Mouse (Mus musculus) lung, postnatal 14 days (tissue): ENCODE results near the gene Med7.

ENCODE experiments used
- DNase-seq: peaks from one replicate; pipeline ENCODE4 v3.0.0; 2021

Med7 gene

GRCm38 (mm10) chr11:46431129-46431528 lies 5.6 kb upstream of the Med7 start:
- DNase-seq: peak; percentile 84

- DNase-seq: no peak
Observed at GRCm38 (mm10) chr11:46435363-46435762, 1.4 kb upstream of the Med7 start.

GRCm38 (mm10) chr11:46437459-46438000 lies 805 bp downstream of the Med7 start:
- DNase-seq: no peak

- DNase-seq: no peak
Observed at GRCm38 (mm10) chr11:46439005-46439543, 2.3 kb downstream of the Med7 start.

GRCm38 (mm10) chr11:46441774-46442173 lies 5.0 kb downstream of the Med7 start:
- DNase-seq: no peak

- no peak for DNase-seq
Observed at GRCm38 (mm10) chr11:46443152-46443551, 6.4 kb downstream of the Med7 start.

- DNase-seq: no peak
Observed at GRCm38 (mm10) chr11:46443979-46444378, 7.3 kb downstream of the Med7 start.

GRCm38 (mm10) chr11:46446150-46446549 lies 9.4 kb downstream of the Med7 start:
- DNase-seq: no peak

- DNase-seq: no peak
Observed at GRCm38 (mm10) chr11:46447644-46448484, 11.1 kb downstream of the Med7 start.

GRCm38 (mm10) chr11:46449461-46450080 lies 12.8 kb downstream of the Med7 start:
- no peak for DNase-seq

GRCm38 (mm10) chr11:46454453-46455045 lies 17.8 kb downstream of the Med7 start, which contains the start of gene Havcr2:
Havcr2 (plus strand) TSS chr11:46454935.
- DNase-seq: no peak

- DNase-seq: no peak
Observed at GRCm38 (mm10) chr11:46459960-46460359, 23.2 kb downstream of the Med7 start.

GRCm38 (mm10) chr11:46461362-46461761 lies 24.6 kb downstream of the Med7 start:
- DNase-seq: no peak

GRCm38 (mm10) chr11:46461931-46462330 lies 25.2 kb downstream of the Med7 start:
- DNase-seq: no peak

GRCm38 (mm10) chr11:46466878-46467277 lies 30.2 kb downstream of the Med7 start:
- DNase-seq: no peak

GRCm38 (mm10) chr11:46474220-46474619 lies 37.5 kb downstream of the Med7 start:
- no peak for DNase-seq

GRCm38 (mm10) chr11:46479311-46479710 lies 42.6 kb downstream of the Med7 start:
- DNase-seq: no peak

- DNase-seq: no peak
Observed at GRCm38 (mm10) chr11:46480517-46480916, 43.8 kb downstream of the Med7 start.

GRCm38 (mm10) chr11:46488231-46488630 lies 51.5 kb downstream of the Med7 start:
- no peak for DNase-seq

GRCm38 (mm10) chr11:46488650-46489049 lies 51.9 kb downstream of the Med7 start:
- DNase-seq: no peak
